Mouse (Mus musculus) layer of hippocampus, adult 6 months (tissue): ENCODE data around the gene Rpl35a. TPM values are rescaled to one million over a fixed set of nuclear protein-coding genes. Genes with fewer than 3 reads are reported as not detected.
A peak's percentile ranks its signal among the peaks of the same experiment; 100 is the strongest.

ENCODE experiments used
- long read RNA-seq, 2 experiments: library from polyadenylated mRNA; unstranded; transcript quantifications; one replicate each; pipeline ENCODE4 v2.0.0; 2019 to 2020
- microRNA-seq: library from miRNA; unstranded; fragments of <30 nt; microRNA quantifications from one replicate; pipeline ENCODE4 v1.2.0, GENCODE M21; 2020
- polyA plus RNA-seq: library from polyadenylated mRNA; unstranded; fragments of <200 nt; fragmentation: Nextera tagmentation; gene quantifications from 2 replicates; pipeline ENCODE4 v1.2.3, GENCODE M21; 2021

The Rpl35a gene
- 2,362 and 2,668 TPM in 2 replicates for polyA plus RNA-seq
- long read RNA-seq, experiment 1, transcript Rpl35a-204 (5 exons, 500 nt), result minor isoform, 7 of 125 reads
- long read RNA-seq, experiment 1, transcript Rpl35a-201 (5 exons, 491 nt), result minor isoform, 37 of 125 reads
- long read RNA-seq, experiment 1, transcript Rpl35a-205 (5 exons, 510 nt), result major isoform, 60 of 125 reads
- long read RNA-seq, experiment 1, transcript Rpl35a-203 (5 exons, 519 nt), result minor isoform, 7 of 125 reads
- long read RNA-seq, experiment 1, partial matches to known transcripts, result 1 of 125 reads
- long read RNA-seq, experiment 1, other reads (novel, unspliced or antisense), result 10 of 125 reads
- long read RNA-seq, experiment 2, transcript Rpl35a-205 (5 exons, 510 nt), result major isoform, 6 of 8 reads
- long read RNA-seq, experiment 2, partial matches to known transcripts, result 0 of 8 reads
- long read RNA-seq, experiment 2, other reads (novel, unspliced or antisense), result 1 of 8 reads

DNA sequence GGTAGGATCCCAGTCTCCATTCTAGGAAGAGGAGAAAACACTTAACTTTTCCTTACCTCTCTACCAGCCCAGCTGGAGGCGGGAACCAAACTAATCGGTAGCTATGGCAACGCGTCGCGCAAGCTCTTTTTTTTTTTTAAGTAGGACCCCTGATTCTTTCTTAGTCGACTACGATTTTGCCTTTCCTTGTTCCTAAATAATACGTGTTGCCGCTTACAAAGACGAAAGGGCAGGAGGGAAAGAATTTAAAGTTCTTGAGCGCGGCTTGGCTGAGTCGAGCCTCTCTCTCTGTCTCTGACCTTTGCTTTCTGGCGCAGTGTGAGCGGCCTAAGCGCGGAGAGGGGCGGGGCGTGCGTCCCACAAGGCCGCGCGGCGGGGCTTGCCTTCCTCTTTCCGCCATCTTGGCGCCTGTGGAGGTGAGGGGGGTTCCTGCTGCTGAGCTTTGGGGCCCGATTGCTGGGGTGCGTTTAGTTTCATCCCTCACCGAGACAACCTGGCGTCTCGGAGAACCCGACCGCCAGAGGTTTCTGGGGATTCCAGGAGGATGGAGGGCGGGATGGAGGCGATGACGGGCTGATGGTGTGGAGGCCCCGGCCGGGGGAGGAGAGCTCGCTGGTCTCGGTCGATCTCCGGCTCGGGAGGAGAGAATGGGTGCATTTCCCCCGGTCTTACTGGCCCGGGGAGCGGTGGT is at the start of gene Rpl35a, which contains the start of gene Iqcg:
TSS of gene Rpl35a (plus strand) at position 359 of the 691 bp plus-strand sequence.
TSS of gene Iqcg (minus strand) at position 124 of the 691 bp plus-strand sequence.

DNA sequence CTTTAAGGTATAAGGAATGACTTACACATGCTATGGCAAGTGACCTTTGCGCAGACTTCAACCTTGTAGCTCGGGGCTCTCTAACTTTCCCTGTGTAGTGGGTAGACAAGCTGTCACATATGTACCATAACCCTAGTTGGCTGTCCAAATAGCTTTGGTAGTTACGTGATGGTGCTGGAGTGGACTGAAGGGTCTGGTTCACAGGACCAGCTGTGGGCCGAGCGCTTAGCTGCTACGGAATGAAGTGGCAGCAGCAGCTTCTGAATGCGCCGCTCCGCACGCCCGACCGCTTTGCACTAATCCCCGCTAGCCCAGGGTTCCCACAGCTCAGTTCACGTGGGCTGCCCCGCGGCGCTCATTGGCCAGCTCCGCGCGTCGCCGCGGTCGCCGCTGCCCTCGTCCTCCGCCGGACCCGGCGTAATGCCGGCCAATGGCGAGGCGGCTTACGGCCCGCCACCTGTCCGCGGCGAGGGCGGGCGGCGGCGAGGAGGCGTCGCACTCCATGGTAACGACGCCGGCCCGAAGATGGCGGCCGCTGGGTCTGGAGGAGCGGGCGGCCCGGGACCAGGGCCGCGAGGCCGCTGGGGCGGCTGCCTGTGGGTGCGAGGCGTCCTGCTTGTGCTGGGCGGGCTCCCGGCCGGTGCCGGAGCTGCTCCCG is 5.9 kb downstream of the Rpl35a start, which contains the start of gene Lmln:
TSS of gene Lmln (plus strand) at position 498 of the 658 bp plus-strand sequence.

Small RNA genes lying within 50 kb of the gene (microRNA-seq; reads per million reads assigned to microRNA genes)
- not detected for gene Gm22231
- gene Mir1947, result 6.0 reads per million, percentile 22 among the genes with 10 or more reads in this experiment

Other genes with a start within 250 kb of the Rpl35a start
- not detected in 2 replicates for gene Smbd1, start 246.0 kb upstream of the Rpl35a start, polyA plus RNA-seq
- gene Fyttd1, start 179.0 kb upstream of the Rpl35a start, polyA plus RNA-seq, result 98.9 and 111 TPM in 2 replicates
- gene Rubcn, start 178.7 kb upstream of the Rpl35a start, polyA plus RNA-seq, result 17.0 and 19.2 TPM in 2 replicates
- 6.5 and 8.7 TPM in 2 replicates for gene Lrch3, start 142.4 kb upstream of the Rpl35a start, polyA plus RNA-seq
- 1.5 and 2.8 TPM in 2 replicates for gene Iqcg, start 235 bp upstream of the Rpl35a start, polyA plus RNA-seq
- 2.1 and 2.2 TPM in 2 replicates for gene Lmln, start 6.1 kb downstream of the Rpl35a start, polyA plus RNA-seq
- gene Osbpl11, start 128.6 kb downstream of the Rpl35a start, polyA plus RNA-seq, result 5.7 and 6.2 TPM in 2 replicates
- gene Snx4, start 195.0 kb downstream of the Rpl35a start, polyA plus RNA-seq, result 30.1 and 32.1 TPM in 2 replicates